Mouse (Mus musculus) liver, embryonic 15.5 days (tissue): Measurements from ENCODE around the gene Gnl1. TPM values are rescaled to one million over a fixed set of nuclear protein-coding genes. Genes with fewer than 3 reads are reported as not detected.

Experiments
- ATAC-seq: fragments of 200-750 bp; cut with Nextera tagmentation; 2 replicates; pipeline ENCODE4 v1.8.0; 2017; ENCODE audit warnings: moderate number of reproducible peaks, mild to moderate bottlenecking, moderate library complexity; ENCODE audit not compliant: insufficient read depth
- H3K27ac ChIP-seq: fragments of 300-500 bp; sonication (generic); replicated peaks from 2 replicates; pipeline ENCODE4 v1.5.1; 2015; ENCODE audit warnings: mild to moderate bottlenecking, inconsistent platforms
- H3K27me3 ChIP-seq: fragments of 300-500 bp; sonication (generic); 2 replicates; pipeline ENCODE4 v1.6.1; 2015; ENCODE audit warnings: mild to moderate bottlenecking, inconsistent platforms
- H3K36me3 ChIP-seq: fragments of 300-500 bp; sonication (generic); replicated peaks from 2 replicates; pipeline ENCODE4 v1.6.1; 2015; ENCODE audit warnings: moderate library complexity, mild to moderate bottlenecking, inconsistent platforms
- H3K4me1 ChIP-seq: fragments of 300-500 bp; sonication (generic); replicated peaks from 2 replicates; pipeline ENCODE4 v1.6.1; 2015; ENCODE audit warnings: inconsistent platforms
- H3K4me2 ChIP-seq: fragments of 300-500 bp; sonication (generic); 2 replicates; pipeline ENCODE4 v1.6.1; 2015; ENCODE audit warnings: moderate library complexity, mild to moderate bottlenecking, inconsistent platforms
- H3K4me3 ChIP-seq: fragments of 300-500 bp; sonication (generic); replicated peaks from 2 replicates; pipeline ENCODE4 v1.5.1; 2015; ENCODE audit warnings: mild to moderate bottlenecking, inconsistent platforms
- H3K9ac ChIP-seq: fragments of 300-500 bp; sonication (generic); 2 replicates; pipeline ENCODE4 v1.6.1; 2015; ENCODE audit warnings: moderate library complexity, mild to moderate bottlenecking, inconsistent platforms
- H3K9me3 ChIP-seq: fragments of 300-500 bp; sonication (generic); replicated peaks from 2 replicates; pipeline ENCODE4 v1.6.1; 2016; ENCODE audit warnings: inconsistent platforms
- WGBS: fragments of 180-500 bp; shearing (Covaris S2); methylation state at CpG from one replicate; pipeline ENCODE4 v1.1.7; 2015; ENCODE audit warnings: mixed read lengths; ENCODE audit not compliant: insufficient replicate concordance; 5-methylcytosine and 5-hydroxymethylcytosine counted together
- polyA plus RNA-seq: library from polyadenylated mRNA; unstranded; fragments of >200 nt; fragmentation: Nextera tagmentation; extraction: Ambion mirVana; gene quantifications from 2 replicates; pipeline ENCODE4 v1.2.1, GENCODE M21; 2015

The Gnl1 gene
- polyA plus RNA-seq, 1 experiment from 2014 or later = 9.3 TPM

GRCm38 (mm10) chr17:35963279-35963678 lies 16.4 kb upstream of the Gnl1 start:
- H3K4me3 ChIP-seq = no peak overlapping the region
- no peak overlapping the region for H3K4me2 ChIP-seq
- peaks cover 93% of the 10 kb centered on the region for H3K36me3 ChIP-seq
- WGBS = 85% methylated on average over 10 of the region's 10 CpGs
- no peak overlapping the region for H3K9ac ChIP-seq
- no peaks in the 10 kb centered on the region for H3K27me3 ChIP-seq
- no peak overlapping the region for H3K27ac ChIP-seq
- H3K4me1 ChIP-seq = peaks cover 22% of the 10 kb centered on the region
- ATAC-seq = no peak
- H3K9me3 ChIP-seq = no peaks in the 10 kb centered on the region

GRCm38 (mm10) chr17:35967621-35968020 lies 12.0 kb upstream of the Gnl1 start:
- H3K27me3 ChIP-seq = no peaks in the 10 kb centered on the region
- no peak overlapping the region for H3K9ac ChIP-seq
- H3K4me2 ChIP-seq = no peak overlapping the region
- ATAC-seq = no peak
- no peak overlapping the region for H3K27ac ChIP-seq
- peaks cover 53% of the 10 kb centered on the region for H3K36me3 ChIP-seq
- H3K4me1 ChIP-seq = peaks cover 52% of the 10 kb centered on the region
- H3K4me3 ChIP-seq = no peak overlapping the region
- WGBS = 81% methylated on average over 2 of the region's 2 CpGs
- H3K9me3 ChIP-seq = no peaks in the 10 kb centered on the region

GRCm38 (mm10) chr17:35969418-35970389 lies 9.9 kb upstream of the Gnl1 start, which contains the start of gene Abcf1:
Gene Abcf1, minus strand, starts transcription at chr17:35969761.
- Histone ChIP-seq H3K9ac (peak within 1 kb of the TSS; percentile 88), H3K9me3 (no peaks in the 10 kb centered on the region), H3K4me3 (peak within 1 kb of the TSS; percentile 90), H3K4me1 (peaks cover 52% of the 10 kb centered on the region), H3K27ac (peak within 1 kb of the TSS; percentile 82), H3K36me3 (peaks cover 46% of the 10 kb centered on the region), H3K27me3 (no peaks in the 10 kb centered on the region), H3K4me2 (peak within 1 kb of the TSS; percentile 86)
- under 1% methylated on average over 68 of the region's 68 CpGs for WGBS
- ATAC-seq = peak; percentile 93

GRCm38 (mm10) chr17:35972131-35972530 lies 7.5 kb upstream of the Gnl1 start:
- Histone ChIP-seq H3K4me3 (no peak overlapping the region), H3K4me2 (no peak overlapping the region), H3K36me3 (peaks cover 25% of the 10 kb centered on the region), H3K9me3 (no peaks in the 10 kb centered on the region), H3K9ac (no peak overlapping the region), H3K27me3 (no peaks in the 10 kb centered on the region), H3K27ac (no peak overlapping the region), H3K4me1 (peaks cover 41% of the 10 kb centered on the region)
- 29% methylated on average over 1 of the region's 1 CpGs for WGBS
- ATAC-seq = no peak

GRCm38 (mm10) chr17:35978811-35979400 lies 745 bp upstream of the Gnl1 start:
- Histone ChIP-seq H3K4me2 (peak overlapping the region; percentile 98), H3K27me3 (no peaks in the 10 kb centered on the region; the same call in 1 of the 2 replicates), H3K4me1 (peaks cover 38% of the 10 kb centered on the region), H3K9me3 (no peaks in the 10 kb centered on the region), H3K36me3 (peaks cover 20% of the 10 kb centered on the region), H3K4me3 (peak overlapping the region; percentile 89), H3K27ac (peak overlapping the region; percentile 89), H3K9ac (peak overlapping the region; percentile 62)
- WGBS = under 1% methylated on average over 41 of the region's 41 CpGs
- peak; percentile 33 for ATAC-seq

GRCm38 (mm10) chr17:35980363-35980754 lies 708 bp downstream of the Gnl1 start:
- Histone ChIP-seq H3K4me2 (peak overlapping the region; percentile 98), H3K4me1 (peaks cover 38% of the 10 kb centered on the region), H3K27me3 (no peaks in the 10 kb centered on the region; the same call in 1 of the 2 replicates), H3K4me3 (peak overlapping the region; percentile 89), H3K9ac (peak overlapping the region; percentile 62), H3K27ac (peak overlapping the region; percentile 89), H3K36me3 (peaks cover 14% of the 10 kb centered on the region), H3K9me3 (no peaks in the 10 kb centered on the region)
- 0% methylated on average over 29 of the region's 29 CpGs for WGBS
- 0 out of 2 replicates have a peak, but pooled peaks have one; percentile 4 for ATAC-seq

- WGBS = 82% methylated on average over 9 of the region's 9 CpGs
- no peak overlapping the region for H3K9ac ChIP-seq
- H3K36me3 ChIP-seq = peaks cover 14% of the 10 kb centered on the region
- no peak for ATAC-seq
- H3K4me3 ChIP-seq = no peak overlapping the region
- H3K4me1 ChIP-seq = peaks cover 38% of the 10 kb centered on the region
- no peak overlapping the region for H3K27ac ChIP-seq
- no peaks in the 10 kb centered on the region; the same call in 1 of the 2 replicates for H3K27me3 ChIP-seq
- no peak overlapping the region for H3K4me2 ChIP-seq
- H3K9me3 ChIP-seq = no peaks in the 10 kb centered on the region
Observed at GRCm38 (mm10) chr17:35981776-35982175, 2.1 kb downstream of the Gnl1 start.

GRCm38 (mm10) chr17:35991781-35992180 lies 12.1 kb downstream of the Gnl1 start:
- no peak overlapping the region for H3K4me2 ChIP-seq
- ATAC-seq = no peak
- H3K4me3 ChIP-seq = no peak overlapping the region
- no peaks in the 10 kb centered on the region for H3K27me3 ChIP-seq
- no peaks in the 10 kb centered on the region for H3K9me3 ChIP-seq
- H3K27ac ChIP-seq = no peak overlapping the region
- no peak overlapping the region for H3K9ac ChIP-seq
- H3K36me3 ChIP-seq = peaks cover 5% of the 10 kb centered on the region; the same call in 1 of the 2 replicates
- WGBS = 40% methylated on average over 10 of the region's 10 CpGs
- peaks cover 26% of the 10 kb centered on the region for H3K4me1 ChIP-seq

GRCm38 (mm10) chr17:35993675-35994074 lies 14.0 kb downstream of the Gnl1 start:
- peak; percentile 38 for ATAC-seq
- Histone ChIP-seq H3K4me2 (peak overlapping the region; percentile 77), H3K27ac (peak overlapping the region; percentile 86), H3K36me3 (peaks cover 1% of the 10 kb centered on the region; the same call in 1 of the 2 replicates), H3K27me3 (no peaks in the 10 kb centered on the region), H3K9me3 (no peaks in the 10 kb centered on the region), H3K4me3 (peak overlapping the region; percentile 70), H3K4me1 (peaks cover 43% of the 10 kb centered on the region), H3K9ac (no peak overlapping the region)
- WGBS = 2% methylated on average over 17 of the region's 17 CpGs

GRCm38 (mm10) chr17:35994175-35994878 lies 14.7 kb downstream of the Gnl1 start:
- Histone ChIP-seq H3K36me3 (no peaks in the 10 kb centered on the region), H3K4me1 (peaks cover 49% of the 10 kb centered on the region), H3K27ac (peak overlapping the region; percentile 86), H3K4me3 (peak overlapping the region; percentile 70), H3K4me2 (peak overlapping the region; percentile 77), H3K9me3 (no peaks in the 10 kb centered on the region), H3K9ac (peak overlapping the region; percentile 68), H3K27me3 (no peaks in the 10 kb centered on the region)
- 2% methylated on average over 31 of the region's 31 CpGs for WGBS
- peak; percentile 56 for ATAC-seq
